Mouse (Mus musculus) embryonic facial prominence, embryonic 14.5 days (tissue): ENCODE results near the gene Rgs7. TPM values are rescaled to one million over a fixed set of nuclear protein-coding genes. Genes with fewer than 3 reads are reported as not detected.

ENCODE experiments used
- ATAC-seq: fragments of 200-750 bp; cut with Nextera tagmentation; 2 replicates; pipeline ENCODE4 v1.8.0; 2017; ENCODE audit warnings: low read depth, moderate number of reproducible peaks, moderate TSS enrichment
- DNase-seq: peaks from one replicate; pipeline ENCODE4 v3.0.0-alpha.2; 2015; ENCODE audit warnings: low spot score
- H3K27ac ChIP-seq: fragments of 300-500 bp; sonication (generic); replicated peaks from 2 replicates; pipeline ENCODE4 v1.5.1; 2014; ENCODE audit warnings: low read depth, mild to moderate bottlenecking, low read length, moderate library complexity
- H3K27me3 ChIP-seq: fragments of 300-500 bp; sonication (generic); replicated peaks from 2 replicates; pipeline ENCODE4 v1.6.1; 2014; ENCODE audit warnings: low read length; ENCODE audit not compliant: control insufficient read depth, insufficient read depth
- H3K36me3 ChIP-seq: fragments of 300-500 bp; sonication (generic); 2 replicates; pipeline ENCODE4 v1.6.1; 2014; ENCODE audit warnings: low read length, mixed read lengths; ENCODE audit not compliant: control insufficient read depth, insufficient read depth
- H3K4me1 ChIP-seq: fragments of 300-500 bp; sonication (generic); 2 replicates; pipeline ENCODE4 v1.6.1; 2014; ENCODE audit warnings: antibody characterized with exemption, low read length; ENCODE audit not compliant: control insufficient read depth, insufficient read depth
- H3K4me2 ChIP-seq: fragments of 300-500 bp; sonication (generic); 2 replicates; pipeline ENCODE4 v1.6.1; 2014; ENCODE audit warnings: low read depth, mild to moderate bottlenecking, low read length, moderate library complexity, mixed read lengths
- H3K4me3 ChIP-seq: fragments of 300-500 bp; sonication (generic); 2 replicates; pipeline ENCODE4 v1.5.1; 2014; ENCODE audit warnings: low read depth, mild to moderate bottlenecking, low read length
- H3K9ac ChIP-seq: fragments of 300-500 bp; sonication (generic); 2 replicates; pipeline ENCODE4 v1.6.1; 2014; ENCODE audit warnings: low read depth, mild to moderate bottlenecking, low read length, moderate library complexity, mixed read lengths
- H3K9me3 ChIP-seq: fragments of 300-500 bp; sonication (generic); 2 replicates; pipeline ENCODE4 v1.6.1; 2016; ENCODE audit warnings: low read length; ENCODE audit not compliant: control insufficient read depth
- WGBS: fragments of 180-500 bp; shearing (Covaris S2); extraction: QIAGEN DNeasy Blood & Tissue Kit; methylation state at CpG from one replicate; pipeline ENCODE4 v1.1.7; 2014; 5-methylcytosine and 5-hydroxymethylcytosine counted together
- polyA plus RNA-seq: library from polyadenylated mRNA; unstranded; fragments of >200 nt; fragmentation: Nextera tagmentation; extraction: Ambion mirVana; gene quantifications from 2 replicates; pipeline ENCODE4 v1.2.1, GENCODE M21; 2014

Rgs7 gene
- polyA plus RNA-seq, 1 experiment from 2014 or later: 2.9 TPM

GRCm38 (mm10) chr1:175509989-175510388, 17.7 kb upstream of the Rgs7 start:
- no peak for DNase-seq
- WGBS: 33% methylated on average over 3 of the region's 3 CpGs
- ATAC-seq: 0 out of 2 replicates have a peak, but pooled peaks have one; percentile 15

DNA sequence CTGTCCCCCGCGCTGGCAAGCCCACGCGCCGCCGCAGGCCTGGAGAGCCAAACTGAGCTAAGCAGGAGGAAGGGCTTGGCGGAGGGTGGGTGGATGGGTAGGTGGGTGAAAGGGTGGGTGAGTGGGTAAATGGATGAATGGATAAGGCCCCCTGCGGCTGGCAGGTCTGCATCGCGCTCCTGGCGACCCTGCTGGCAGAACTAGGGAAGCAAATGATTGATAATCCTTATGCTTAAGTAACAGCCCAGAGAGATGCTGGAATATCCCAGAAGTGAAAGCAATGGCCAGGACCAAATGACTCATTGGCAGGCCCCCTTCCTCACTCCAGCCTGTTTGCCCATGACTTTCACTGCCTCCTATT, 363 bp upstream of the Rgs7 start:
- Histone ChIP-seq H3K4me3 (peak overlapping the region; percentile 66), H3K9ac (peak overlapping the region; percentile 64), H3K27me3 (peaks cover 29% of the 10 kb centered on the region), H3K36me3 (no peaks in the 10 kb centered on the region), H3K4me1 (0 out of 2 replicates have a peak, but pooled peaks cover 3% of the 10 kb centered on the region), H3K4me2 (peak overlapping the region; percentile 99), H3K27ac (no peak overlapping the region), H3K9me3 (no peaks in the 10 kb centered on the region)
- WGBS: 4% methylated on average over 11 of the region's 11 CpGs
- no peak; the same call in 1 of the 2 replicates for ATAC-seq
- DNase-seq: no peak

More at GRCm38 (mm10) chr1:175509989-175510388, 17.7 kb upstream of the Rgs7 start:
- Histone ChIP-seq H3K9me3 (no peaks in the 10 kb centered on the region), H3K27ac (no peak overlapping the region), H3K36me3 (no peaks in the 10 kb centered on the region), H3K27me3 (no peaks in the 10 kb centered on the region), H3K4me2 (no peak overlapping the region), H3K4me1 (no peaks in the 10 kb centered on the region), H3K4me3 (no peak overlapping the region), H3K9ac (no peak overlapping the region)

GRCm38 (mm10) chr1:175491511-175491860, 814 bp downstream of the Rgs7 start:
- ATAC-seq: peak; percentile 12; the same call in 1 of the 2 replicates
- Histone ChIP-seq H3K36me3 (no peaks in the 10 kb centered on the region), H3K4me1 (0 out of 2 replicates have a peak, but pooled peaks cover 3% of the 10 kb centered on the region), H3K9me3 (no peaks in the 10 kb centered on the region), H3K27ac (no peak overlapping the region), H3K27me3 (peaks cover 29% of the 10 kb centered on the region), H3K4me3 (peak overlapping the region; percentile 66), H3K4me2 (peak overlapping the region; percentile 99), H3K9ac (no peak overlapping the region)
- 9% methylated on average over 6 of the region's 6 CpGs for WGBS
- DNase-seq: no peak

DNA sequence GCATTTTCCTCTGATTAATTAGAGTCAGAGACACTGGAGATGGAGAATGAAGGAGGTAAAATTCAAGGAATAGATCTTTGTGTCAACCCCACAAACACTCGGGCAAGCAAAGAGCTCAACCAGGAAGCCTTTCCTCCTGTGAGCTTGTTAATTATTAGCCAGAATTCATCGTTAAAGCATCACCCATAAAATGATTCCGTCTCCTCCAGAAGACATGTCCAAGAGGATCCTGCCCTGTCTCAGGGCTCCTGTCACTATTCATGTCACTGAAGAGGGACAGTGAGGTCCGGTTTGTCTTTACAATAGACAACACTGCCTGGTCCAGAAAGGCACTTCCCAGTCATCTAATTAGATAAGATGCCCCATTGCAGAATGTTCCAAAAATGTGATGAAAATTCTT, 7.2 kb downstream of the Rgs7 start:
- Histone ChIP-seq H3K4me3 (no peak overlapping the region), H3K27me3 (no peaks in the 10 kb centered on the region), H3K9ac (no peak overlapping the region), H3K36me3 (no peaks in the 10 kb centered on the region), H3K4me2 (no peak overlapping the region), H3K4me1 (no peaks in the 10 kb centered on the region), H3K9me3 (no peaks in the 10 kb centered on the region), H3K27ac (no peak overlapping the region)
- ATAC-seq: no peak
- DNase-seq: no peak
- 82% methylated on average over 4 of the region's 4 CpGs for WGBS

- no peaks in the 10 kb centered on the region for H3K27me3 ChIP-seq
- H3K4me1 ChIP-seq: no peaks in the 10 kb centered on the region
- H3K36me3 ChIP-seq: no peaks in the 10 kb centered on the region
- H3K4me2 ChIP-seq: no peak overlapping the region
- H3K27ac ChIP-seq: no peak overlapping the region
- whole genome bisulfite sequencing: 78% methylated on average over 5 of the region's 5 CpGs
- DNase-seq (no peak), ATAC-seq (no peak)
- H3K4me3 ChIP-seq: no peak overlapping the region
- no peaks in the 10 kb centered on the region for H3K9me3 ChIP-seq
- H3K9ac ChIP-seq: no peak overlapping the region
These were observed 19.2 kb downstream of the Rgs7 start for GRCm38 (mm10) chr1:175473060-175473459.

DNA sequence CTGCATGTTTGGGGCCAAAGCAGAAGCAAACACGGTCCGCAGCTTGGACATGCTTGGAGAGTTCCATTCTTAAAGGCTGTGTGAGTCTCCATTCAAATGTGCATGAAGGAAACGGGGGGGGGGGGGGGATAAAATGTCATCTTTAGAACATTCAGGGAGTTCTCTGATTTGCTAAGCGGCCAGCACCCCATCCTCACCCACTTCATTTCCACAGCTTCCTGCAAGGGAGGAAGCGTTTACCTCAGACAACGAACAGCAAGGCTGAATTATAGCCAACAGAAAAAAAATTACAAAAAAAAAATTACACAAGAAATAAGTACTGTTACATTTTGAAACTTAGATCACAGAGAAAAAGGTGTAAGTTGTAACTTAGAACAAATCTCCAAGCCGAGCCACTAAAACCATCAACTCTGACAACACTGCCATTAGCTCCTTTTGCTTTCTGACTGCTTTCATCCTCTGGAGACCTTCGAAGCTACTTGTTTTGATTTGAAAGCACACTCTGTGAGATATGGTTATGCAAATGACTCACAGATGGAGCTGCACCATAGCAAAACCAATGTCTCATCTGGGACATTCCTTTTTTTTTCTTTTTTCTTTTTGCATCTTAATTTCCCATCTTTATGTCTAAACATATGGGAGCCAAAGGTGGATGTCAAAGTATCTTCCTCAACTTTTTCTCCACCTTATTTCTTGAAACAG, 23.1 kb downstream of the Rgs7 start:
- Histone ChIP-seq H3K9ac (no peak overlapping the region), H3K27ac (no peak overlapping the region), H3K4me3 (no peak overlapping the region), H3K4me2 (no peak overlapping the region), H3K9me3 (no peaks in the 10 kb centered on the region), H3K27me3 (no peaks in the 10 kb centered on the region), H3K4me1 (no peaks in the 10 kb centered on the region), H3K36me3 (no peaks in the 10 kb centered on the region)
- ATAC-seq (no peak), DNase-seq (no peak)
- WGBS: 58% methylated on average over 8 of the region's 8 CpGs

DNA sequence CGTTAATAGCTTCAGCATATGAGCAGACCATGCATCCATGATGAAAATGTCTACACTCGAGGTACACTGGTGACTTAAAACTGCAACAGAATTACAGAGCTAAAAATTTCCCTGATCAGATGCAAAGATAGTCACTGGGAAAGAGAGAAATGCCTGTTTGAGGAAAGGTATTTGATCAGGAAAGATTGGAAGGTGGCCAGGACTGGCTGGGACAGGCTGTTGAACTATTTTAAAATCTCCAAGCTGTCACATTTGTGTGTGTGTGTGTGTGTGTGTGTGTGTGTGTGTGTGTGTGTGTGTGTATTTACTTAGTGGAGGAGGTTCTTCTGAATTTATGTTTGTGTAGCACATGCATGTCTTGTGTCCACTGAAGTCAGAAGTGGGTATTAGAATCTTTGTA, 27.7 kb downstream of the Rgs7 start:
- WGBS: 72% methylated on average over 2 of the region's 2 CpGs
- Histone ChIP-seq H3K4me3 (no peak overlapping the region), H3K27ac (no peak overlapping the region), H3K9me3 (no peaks in the 10 kb centered on the region), H3K4me2 (no peak overlapping the region), H3K4me1 (no peaks in the 10 kb centered on the region), H3K36me3 (no peaks in the 10 kb centered on the region), H3K9ac (no peak overlapping the region), H3K27me3 (no peaks in the 10 kb centered on the region)
- no peak for ATAC-seq
- DNase-seq: no peak

GRCm38 (mm10) chr1:175462351-175462750, 29.9 kb downstream of the Rgs7 start:
- no peaks in the 10 kb centered on the region for H3K36me3 ChIP-seq
- H3K4me2 ChIP-seq: no peak overlapping the region
- H3K9ac ChIP-seq: no peak overlapping the region
- no peak overlapping the region for H3K4me3 ChIP-seq
- 93% methylated on average over 2 of the region's 2 CpGs for WGBS
- ATAC-seq (no peak), DNase-seq (no peak)
- H3K4me1 ChIP-seq: no peaks in the 10 kb centered on the region
- no peak overlapping the region for H3K27ac ChIP-seq
- H3K9me3 ChIP-seq: no peaks in the 10 kb centered on the region
- no peaks in the 10 kb centered on the region for H3K27me3 ChIP-seq

- no peak overlapping the region for H3K9ac ChIP-seq
- no peak for ATAC-seq
- DNase-seq: no peak
- 82% methylated on average over 6 of the region's 6 CpGs for WGBS
- H3K27ac ChIP-seq: no peak overlapping the region
- no peaks in the 10 kb centered on the region for H3K4me1 ChIP-seq
- H3K4me3 ChIP-seq: no peak overlapping the region
- no peaks in the 10 kb centered on the region for H3K36me3 ChIP-seq
- no peaks in the 10 kb centered on the region for H3K27me3 ChIP-seq
- no peaks in the 10 kb centered on the region for H3K9me3 ChIP-seq
- H3K4me2 ChIP-seq: no peak overlapping the region
These were observed 38.2 kb downstream of the Rgs7 start for GRCm38 (mm10) chr1:175454041-175454636.
